Mouse (Mus musculus) cerebellum, adult 18-20 months (tissue): ENCODE data around the gene Gp2.

Source experiments
- DNase-seq, 2 experiments: peaks; one replicate each; pipeline ENCODE4 v3.0.0; 2021

Gp2 gene

GRCm38 (mm10) chr7:119459185-119459584 is at the start of gene Gp2:
Gp2 (minus strand) TSS chr7:119459285.
- DNase-seq: no peak

GRCm38 (mm10) chr7:119490041-119490780 is 31.1 kb upstream of the Gp2 start:
- DNase-seq: no peak

GRCm38 (mm10) chr7:119486683-119487082 is 27.6 kb upstream of the Gp2 start:
- no peak for DNase-seq

- no peak for DNase-seq
These were observed 25.1 kb upstream of the Gp2 start for GRCm38 (mm10) chr7:119484154-119484553.

- DNase-seq: no peak
These were observed 20.2 kb upstream of the Gp2 start, which contains the start of gene Umod for GRCm38 (mm10) chr7:119479256-119479655. Umod (minus strand) TSS chr7:119479282.

GRCm38 (mm10) chr7:119476500-119477389 is 17.7 kb upstream of the Gp2 start:
- DNase-seq: no peak

- no peak for DNase-seq
These were observed 4.9 kb downstream of the Gp2 start for GRCm38 (mm10) chr7:119454192-119454591.

GRCm38 (mm10) chr7:119443849-119444248 is 15.2 kb downstream of the Gp2 start:
- DNase-seq: peak; percentile 2 to 7

- no peak for DNase-seq
These were observed 17.1 kb downstream of the Gp2 start for GRCm38 (mm10) chr7:119441938-119442337.

GRCm38 (mm10) chr7:119427180-119427616 is 31.9 kb downstream of the Gp2 start:
- peak; percentile 36 to 45 for DNase-seq

- DNase-seq: no peak
These were observed 38.4 kb downstream of the Gp2 start for GRCm38 (mm10) chr7:119420730-119421129.

- no peak for DNase-seq
These were observed 40.6 kb downstream of the Gp2 start for GRCm38 (mm10) chr7:119418523-119418922.

- no peak for DNase-seq
These were observed 64.9 kb downstream of the Gp2 start for GRCm38 (mm10) chr7:119394050-119394732.
